Comparison of ENCODE assay signal across 20 mouse cellular contexts in the genomic region with DNA sequence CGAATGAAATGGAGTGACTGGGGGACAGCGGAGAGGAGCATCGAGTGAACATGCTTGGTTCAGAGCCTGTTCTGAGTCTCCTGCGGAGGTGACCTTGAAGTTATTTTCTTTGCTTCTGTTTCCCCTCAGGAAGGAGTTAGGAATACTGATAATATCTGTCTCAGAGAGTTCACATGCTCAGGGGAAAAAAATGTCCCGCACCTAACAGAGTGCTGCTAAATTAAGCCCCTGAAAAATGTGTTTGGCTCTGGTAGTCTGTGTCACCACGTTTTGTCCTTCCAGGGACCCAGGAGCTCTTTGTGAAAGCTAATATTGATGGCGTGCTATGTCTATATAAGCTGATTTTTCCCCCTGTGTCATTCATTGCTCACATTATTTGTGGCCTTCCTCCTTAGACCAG. TPM values are rescaled to one million over a fixed set of nuclear protein-coding genes. Genes with fewer than 3 reads are reported as not detected.
A peak's percentile ranks its signal among the peaks of the same experiment; 100 is the strongest.
DNase-seq lines count a peak whose midpoint lies in the region; ATAC-seq and TF ChIP-seq lines count a peak whose summit lies in the region.
"Had no signal": no experiment of that assay in that cellular context is flagged by ENCODE, and none has a peak within 500 bp of the region (broad histone marks: within the 10 kb centered on the region; RNA-seq: fewer than 3 reads in every experiment).

No protein-coding gene starts in this region.

- TF ChIP-seq POLR2A in kidney, adult 2 months (IDR thresholded peaks at IDR 0.05; ENCODE audit: low read depth, low read length) = no peak

- TF ChIP-seq CTCF in kidney, adult 2 months (conservative IDR thresholded peaks at IDR 0.05; ENCODE audit: insufficient read depth, insufficient read length, low read depth, low read length) = no peak
- no peak for TF ChIP-seq CTCF in heart, postnatal 0 days (IDR thresholded peaks at IDR 0.05; ENCODE audit: low read depth)

- H3K4me3 ChIP-seq in heart, embryonic 10.5 days = no peak overlapping the region
- no peak overlapping the region for H3K4me3 ChIP-seq in kidney, adult 2 months (ENCODE audit: insufficient read depth, low read depth, low read length)
- no peak overlapping the region for H3K4me3 ChIP-seq in kidney, embryonic 14.5 days (ENCODE audit: low read length)
- H3K4me3 ChIP-seq in heart, embryonic 14.5 days (ENCODE audit: control insufficient read depth in 1 of 2, insufficient read depth in 1 of 2, low read depth in 1 of 2, low read length in 2 of 2) = no peak overlapping the region
- H3K4me3 ChIP-seq in heart, postnatal 0 days (ENCODE audit: low read depth, low read length) = no peak overlapping the region
- H3K4me3 ChIP-seq: embryonic facial prominence, embryonic 10.5 days; forebrain, embryonic 13.5 days; hindbrain, embryonic 13.5 days had no signal

- DNase-seq in heart, embryonic 10.5 days (ENCODE audit: low spot score) = no peak
- DNase-seq in heart, postnatal 4 days = no peak
- DNase-seq in kidney, adult 2 months = peak; percentile 38
- DNase-seq in heart, postnatal 0 days (ENCODE audit: low spot score) = peak; percentile 52
- no peak for DNase-seq in thymus, postnatal 0 days (ENCODE audit: low spot score)
- DNase-seq: forebrain, postnatal 0 days; gastrocnemius, postnatal 14 days had no signal

- WGBS in heart, embryonic 10.5 days = 39% methylated on average over 7 of the region's 7 CpGs
- 45% methylated on average over 7 of the region's 7 CpGs for WGBS in kidney, adult 2 months
- 49% methylated on average over 7 of the region's 7 CpGs for WGBS in kidney, embryonic 14.5 days
- WGBS in heart, embryonic 14.5 days = 25% methylated on average over 7 of the region's 7 CpGs
- WGBS in heart, postnatal 0 days = 24% methylated on average over 7 of the region's 7 CpGs

- ATAC-seq in kidney, embryonic 14.5 days (ENCODE audit: low FRiP score, low TSS enrichment) = no peak
- no peak for ATAC-seq in heart, embryonic 14.5 days (ENCODE audit: insufficient number of reproducible peaks, insufficient read depth, low FRiP score, low read depth)
- peak; percentile 59 for ATAC-seq in heart, postnatal 0 days (ENCODE audit: insufficient read depth, low read depth)
- ATAC-seq: activated CD4-positive, CD25-positive, alpha-beta regulatory T cell, adult 4 months; forebrain, embryonic 13.5 days; forebrain, postnatal 0 days; hindbrain, postnatal 0 days; Patski had no signal

- H3K4me1 ChIP-seq in heart, embryonic 10.5 days = peaks cover 22% of the 10 kb centered on the region
- H3K4me1 ChIP-seq in kidney, adult 2 months (ENCODE audit: control insufficient read depth, insufficient read depth, low read length) = no peaks in the 10 kb centered on the region
- H3K4me1 ChIP-seq in kidney, embryonic 14.5 days (ENCODE audit: control insufficient read depth, insufficient read depth, low read length) = 0 out of 2 replicates have a peak, but pooled peaks cover 7% of the 10 kb centered on the region
- peaks cover 17 to 28% of the 10 kb centered on the region in 2 experiments for H3K4me1 ChIP-seq in heart, embryonic 14.5 days (ENCODE audit: control insufficient read depth in 2 of 2, insufficient read depth in 2 of 2, low read length in 2 of 2)
- H3K4me1 ChIP-seq in heart, postnatal 0 days (ENCODE audit: control insufficient read depth, insufficient read depth) = peaks cover 11% of the 10 kb centered on the region
- H3K4me1 ChIP-seq: forebrain, embryonic 13.5 days; hindbrain, embryonic 13.5 days had no signal

- H3K36me3 ChIP-seq in heart, embryonic 10.5 days = no peaks in the 10 kb centered on the region
- H3K36me3 ChIP-seq in kidney, adult 2 months (ENCODE audit: control insufficient read depth, insufficient read depth, low read length) = no peaks in the 10 kb centered on the region
- H3K36me3 ChIP-seq in kidney, embryonic 14.5 days (ENCODE audit: control insufficient read depth, insufficient read depth, low read length) = no peaks in the 10 kb centered on the region
- no peaks in the 10 kb centered on the region for H3K36me3 ChIP-seq in heart, embryonic 14.5 days (ENCODE audit: control insufficient read depth, insufficient read depth, low read length)
- H3K36me3 ChIP-seq in heart, postnatal 0 days (replicated peaks; ENCODE audit: control insufficient read depth, insufficient read depth, low read length) = no peaks in the 10 kb centered on the region
- H3K36me3 ChIP-seq: embryonic facial prominence, embryonic 10.5 days; hindbrain, embryonic 13.5 days had no signal

- H3K9ac ChIP-seq in kidney, embryonic 14.5 days (ENCODE audit: low read depth, low read length) = no peak overlapping the region
- H3K9ac ChIP-seq in heart, embryonic 14.5 days (ENCODE audit: low read length) = peak overlapping the region; percentile 27; the same call in 1 of the 2 replicates
- no peak overlapping the region; the same call in 1 of the 2 replicates for H3K9ac ChIP-seq in heart, postnatal 0 days (replicated peaks; ENCODE audit: low read depth, low read length)
- H3K9ac ChIP-seq: forebrain, embryonic 13.5 days; forebrain, postnatal 0 days; hindbrain, embryonic 13.5 days had no signal

- no peak for TF ChIP-seq EP300 in heart, postnatal 0 days (IDR thresholded peaks at IDR 0.05; ENCODE audit: low read depth)

- no peaks in the 10 kb centered on the region for H3K9me3 ChIP-seq in heart, embryonic 10.5 days
- no peaks in the 10 kb centered on the region for H3K9me3 ChIP-seq in kidney, embryonic 14.5 days (ENCODE audit: control insufficient read depth, low read length)
- no peaks in the 10 kb centered on the region for H3K9me3 ChIP-seq in heart, embryonic 14.5 days (ENCODE audit: control insufficient read depth, low read length)
- H3K9me3 ChIP-seq in heart, postnatal 0 days (replicated peaks; ENCODE audit: control insufficient read depth, low read length) = no peaks in the 10 kb centered on the region
- H3K9me3 ChIP-seq: embryonic facial prominence, embryonic 10.5 days; forebrain, embryonic 13.5 days; hindbrain, embryonic 13.5 days had no signal

- peak overlapping the region; percentile 42; the same call in 1 of the 2 replicates for H3K27ac ChIP-seq in heart, embryonic 10.5 days
- H3K27ac ChIP-seq in kidney, adult 2 months (ENCODE audit: insufficient read depth, low read depth, low read length) = peak overlapping the region; percentile 17; the same call in 1 of the 2 replicates
- no peak overlapping the region for H3K27ac ChIP-seq in kidney, embryonic 14.5 days (ENCODE audit: low read depth, low read length)
- H3K27ac ChIP-seq in heart, embryonic 14.5 days (replicated peaks in 1 of 2; ENCODE audit: control insufficient read depth in 1 of 2, insufficient read depth in 1 of 2, low read depth in 2 of 2, low read length in 2 of 2) = peak overlapping the region; percentile 49 to 75
- H3K27ac ChIP-seq in heart, postnatal 0 days (ENCODE audit: low read depth) = peak overlapping the region; percentile 69
- H3K27ac ChIP-seq: embryonic facial prominence, embryonic 10.5 days; forebrain, embryonic 13.5 days; hindbrain, embryonic 13.5 days; hindbrain, postnatal 0 days had no signal

- H3K27me3 ChIP-seq in heart, embryonic 10.5 days (ENCODE audit: insufficient read depth, poor library complexity, severe bottlenecking) = peaks cover 12% of the 10 kb centered on the region; the same call in 1 of the 2 replicates
- no peaks in the 10 kb centered on the region for H3K27me3 ChIP-seq in kidney, adult 2 months (replicated peaks; ENCODE audit: control insufficient read depth, insufficient read depth, low read length)
- H3K27me3 ChIP-seq in kidney, embryonic 14.5 days (ENCODE audit: control insufficient read depth, insufficient read depth, low read length) = no peaks in the 10 kb centered on the region
- H3K27me3 ChIP-seq in heart, embryonic 14.5 days (ENCODE audit: control insufficient read depth, insufficient read depth, low read length) = no peaks in the 10 kb centered on the region
- H3K27me3 ChIP-seq in heart, postnatal 0 days (ENCODE audit: control insufficient read depth, insufficient read depth, low read length) = no peaks in the 10 kb centered on the region
- H3K27me3 ChIP-seq: CH12.LX; forebrain, embryonic 13.5 days; hindbrain, embryonic 13.5 days; Patski had no signal

- no peak overlapping the region for H3K4me2 ChIP-seq in kidney, embryonic 14.5 days (replicated peaks; ENCODE audit: low read depth, low read length)
- H3K4me2 ChIP-seq in heart, embryonic 14.5 days (ENCODE audit: low read length) = peak overlapping the region; percentile 21; the same call in 1 of the 2 replicates
- H3K4me2 ChIP-seq in heart, postnatal 0 days (ENCODE audit: low read depth, low read length) = no peak overlapping the region
- H3K4me2 ChIP-seq: forebrain, embryonic 13.5 days; hindbrain, embryonic 13.5 days had no signal

RNA-seq across cellular contexts. Expression of gene Mfsd6l, which starts 10.8 kb away (rescaled TPM):
- polyA plus RNA-seq in heart, embryonic 10.5 days (2016; fragmentation: Nextera tagmentation; extraction: Ambion mirVana) = 0.06 and 0.16 TPM in 2 replicates
- total RNA-seq in heart, postnatal 4 days (2021) = under 1 TPM; 0.36 to 0.60 TPM
- polyA plus RNA-seq in kidney, adult 2 months (2012; rRNA removed) = 2.2 and 2.3 TPM in 2 replicates
- polyA plus RNA-seq in kidney, embryonic 14.5 days (2014; fragmentation: Nextera tagmentation; extraction: Ambion mirVana) = 1.0 and 1.4 TPM in 2 replicates
- 0.12 TPM in 1 of 2 replicates, not detected in the other for polyA plus RNA-seq in heart, embryonic 14.5 days (2014; fragmentation: Nextera tagmentation; extraction: Ambion mirVana)
- 0.08 TPM in 1 of 2 replicates, not detected in the other for total RNA-seq in heart, postnatal 0 days (2014; rRNA removed; ENCODE audit: low replicate concordance)
- polyA plus RNA-seq in heart, postnatal 0 days (2015; fragmentation: Nextera tagmentation; extraction: Ambion mirVana) = 0.08 and 0.27 TPM in 2 replicates
- 0.26 and 0.27 TPM in 2 replicates for polyA plus RNA-seq in thymus, postnatal 0 days (2015; fragmentation: Nextera tagmentation; extraction: Ambion mirVana)
- total RNA-seq: adrenal gland, adult 18-20 months; gastrocnemius, adult 18-20 months; gastrocnemius, postnatal 14 days; hematopoietic stem cell, adult 5-6 weeks had no signal
- polyA plus RNA-seq: activated CD4-positive, CD25-positive, alpha-beta regulatory T cell, adult 4 months; forebrain, embryonic 13.5 days; hindbrain, embryonic 13.5 days had no signal

RNA-seq across cellular contexts. Expression of gene Ccdc42, which starts 41.6 kb away (rescaled TPM):
- 0.80 and 1.5 TPM in 2 replicates for polyA plus RNA-seq in heart, embryonic 10.5 days (2016; fragmentation: Nextera tagmentation; extraction: Ambion mirVana)
- total RNA-seq in heart, postnatal 4 days (2021) = under 1 TPM in 1 of 2 experiments, not detected in 1; 0.25 TPM
- 0.33 TPM in 1 of 2 replicates, not detected in the other for polyA plus RNA-seq in kidney, adult 2 months (2012; rRNA removed)
- polyA plus RNA-seq in kidney, embryonic 14.5 days (2014; fragmentation: Nextera tagmentation; extraction: Ambion mirVana) = 2.5 and 3.0 TPM in 2 replicates
- 1.3 and 2.2 TPM in 2 replicates for polyA plus RNA-seq in heart, embryonic 14.5 days (2014; fragmentation: Nextera tagmentation; extraction: Ambion mirVana)
- total RNA-seq in heart, postnatal 0 days (2014; rRNA removed; ENCODE audit: low replicate concordance) = 1.4 TPM in 1 of 2 replicates, not detected in the other
- polyA plus RNA-seq in heart, postnatal 0 days (2015; fragmentation: Nextera tagmentation; extraction: Ambion mirVana) = 0.45 and 0.55 TPM in 2 replicates
- polyA plus RNA-seq in thymus, postnatal 0 days (2015; fragmentation: Nextera tagmentation; extraction: Ambion mirVana) = 0.21 and 0.45 TPM in 2 replicates
- total RNA-seq: adrenal gland, postnatal 14 days; CH12.LX; gastrocnemius, adult 18-20 months; hematopoietic stem cell, adult 5-6 weeks; hindbrain, postnatal 0 days had no signal
- polyA plus RNA-seq: activated CD4-positive, CD25-positive, alpha-beta regulatory T cell, adult 4 months; forebrain, embryonic 13.5 days; Patski had no signal

RNA-seq across cellular contexts. Expression of gene Pik3r6, which starts 42.4 kb away (rescaled TPM):
- 1.9 and 2.2 TPM in 2 replicates for polyA plus RNA-seq in heart, embryonic 10.5 days (2016; fragmentation: Nextera tagmentation; extraction: Ambion mirVana)
- total RNA-seq in heart, postnatal 4 days (2021) = 1 to 10 TPM; 5.0 to 6.1 TPM
- 3.8 and 4.3 TPM in 2 replicates for polyA plus RNA-seq in kidney, adult 2 months (2012; rRNA removed)
- polyA plus RNA-seq in kidney, embryonic 14.5 days (2014; fragmentation: Nextera tagmentation; extraction: Ambion mirVana) = 2.3 and 3.7 TPM in 2 replicates
- polyA plus RNA-seq in heart, embryonic 14.5 days (2014; fragmentation: Nextera tagmentation; extraction: Ambion mirVana) = 2.8 and 6.2 TPM in 2 replicates
- 5.4 and 8.8 TPM in 2 replicates for total RNA-seq in heart, postnatal 0 days (2014; rRNA removed; ENCODE audit: low replicate concordance)
- 4.7 and 5.0 TPM in 2 replicates for polyA plus RNA-seq in heart, postnatal 0 days (2015; fragmentation: Nextera tagmentation; extraction: Ambion mirVana)
- polyA plus RNA-seq in thymus, postnatal 0 days (2015; fragmentation: Nextera tagmentation; extraction: Ambion mirVana) = 1.3 and 1.6 TPM in 2 replicates
- polyA plus RNA-seq: activated CD4-positive, CD25-positive, alpha-beta regulatory T cell, adult 4 months had no signal

Comparison
In these comparisons a context has a peak if more than half of its experiments do, and no peak if none do; other contexts are left out.
1. DNase-seq: peak in kidney, adult 2 months (single experiment) and heart, postnatal 0 days (single experiment); none in heart, embryonic 10.5 days (single experiment), heart, postnatal 4 days (single experiment) and thymus, postnatal 0 days (single experiment).